Mouse (Mus musculus) hindbrain, embryonic 11.5 days (tissue): ENCODE measurements around the gene Ren1. TPM values are rescaled to one million over a fixed set of nuclear protein-coding genes. Genes with fewer than 3 reads are reported as not detected.

ENCODE experiments used
- ATAC-seq: fragments of 200-750 bp; cut with Nextera tagmentation; 2 replicates; pipeline ENCODE4 v1.8.0; 2017; ENCODE audit warnings: mild to moderate bottlenecking, moderate TSS enrichment, moderate library complexity; ENCODE audit not compliant: low FRiP score
- DNase-seq: peaks from one replicate; pipeline ENCODE4 v3.0.0-alpha.2; 2015; ENCODE audit warnings: low spot score
- H3K27ac ChIP-seq: fragments of 300-500 bp; sonication (generic); 2 replicates; pipeline ENCODE4 v1.5.1; 2014; ENCODE audit warnings: mild to moderate bottlenecking, low read depth, low read length
- H3K27me3 ChIP-seq: fragments of 300-500 bp; sonication (generic); 2 replicates; pipeline ENCODE4 v1.6.1; 2014; ENCODE audit warnings: mild to moderate bottlenecking, low read length, moderate library complexity, mixed read lengths; ENCODE audit not compliant: control insufficient read depth, insufficient read depth
- H3K36me3 ChIP-seq: fragments of 300-500 bp; sonication (generic); 2 replicates; pipeline ENCODE4 v1.6.1; 2014; ENCODE audit warnings: mild to moderate bottlenecking, low read length, moderate library complexity, mixed read lengths; ENCODE audit not compliant: control insufficient read depth, insufficient read depth
- H3K4me1 ChIP-seq: fragments of 300-500 bp; sonication (generic); replicated peaks from 2 replicates; pipeline ENCODE4 v1.6.1; 2014; ENCODE audit warnings: low read length, mixed read lengths; ENCODE audit not compliant: control insufficient read depth, insufficient read depth
- H3K4me2 ChIP-seq: fragments of 300-500 bp; sonication (generic); replicated peaks from 2 replicates; pipeline ENCODE4 v1.6.1; 2014; ENCODE audit warnings: mild to moderate bottlenecking, low read depth, low read length
- H3K4me3 ChIP-seq: fragments of 300-500 bp; sonication (generic); 2 replicates; pipeline ENCODE4 v1.5.1; 2014; ENCODE audit warnings: low read depth, low read length
- H3K9ac ChIP-seq: fragments of 300-500 bp; sonication (generic); 2 replicates; pipeline ENCODE4 v1.6.1; 2014; ENCODE audit warnings: low read depth, low read length
- H3K9me3 ChIP-seq: fragments of 300-500 bp; sonication (generic); 2 replicates; pipeline ENCODE4 v1.6.1; 2016; ENCODE audit warnings: low read length; ENCODE audit not compliant: control insufficient read depth
- WGBS: fragments of 180-500 bp; shearing (Covaris S2); extraction: QIAGEN DNeasy Blood & Tissue Kit; methylation state at CpG from one replicate; pipeline ENCODE4 v1.1.7; 2014; 5-methylcytosine and 5-hydroxymethylcytosine counted together
- polyA plus RNA-seq: library from polyadenylated mRNA; unstranded; fragments of >200 nt; fragmentation: Nextera tagmentation; extraction: Ambion mirVana; gene quantifications from 2 replicates; pipeline ENCODE4 v1.2.1, GENCODE M21; 2014

The Ren1 gene
- 0.70 and 1.2 TPM in 2 replicates for polyA plus RNA-seq

- no peaks in the 10 kb centered on the region for H3K36me3 ChIP-seq
- no peaks in the 10 kb centered on the region for H3K9me3 ChIP-seq
- H3K4me1 ChIP-seq: no peaks in the 10 kb centered on the region
- H3K27ac ChIP-seq: no peak within 1 kb of the TSS
- DNase-seq: no peak
- no peak within 1 kb of the TSS for H3K9ac ChIP-seq
- H3K4me2 ChIP-seq: no peak within 1 kb of the TSS
- WGBS: 91% methylated on average over 1 of the region's 1 CpGs
- H3K4me3 ChIP-seq: no peak within 1 kb of the TSS
- no peak for ATAC-seq
- H3K27me3 ChIP-seq: no peaks in the 10 kb centered on the region
These were observed at the start of gene Ren1 for GRCm38 (mm10) chr1:133350210-133350609. Gene Ren1 (plus strand): TSS chr1:133350510.

GRCm38 (mm10) chr1:133302540-133302939 is 47.8 kb upstream of the Ren1 start:
- no peak overlapping the region for H3K9ac ChIP-seq
- no peak overlapping the region for H3K4me2 ChIP-seq
- H3K36me3 ChIP-seq: no peaks in the 10 kb centered on the region
- H3K4me3 ChIP-seq: no peak overlapping the region
- no peak for ATAC-seq
- no peaks in the 10 kb centered on the region for H3K27me3 ChIP-seq
- no peaks in the 10 kb centered on the region for H3K9me3 ChIP-seq
- no peak for DNase-seq
- H3K27ac ChIP-seq: no peak overlapping the region
- WGBS: 59% methylated on average over 3 of the region's 3 CpGs
- H3K4me1 ChIP-seq: no peaks in the 10 kb centered on the region; the same call in none of the 2 replicates

GRCm38 (mm10) chr1:133306842-133307241 is 43.5 kb upstream of the Ren1 start:
- H3K4me3 ChIP-seq: no peak overlapping the region
- DNase-seq (peak; percentile 86), ATAC-seq (peak; percentile 63; the same call in 1 of the 2 replicates)
- WGBS: 15% methylated on average over 4 of the region's 4 CpGs
- H3K9me3 ChIP-seq: no peaks in the 10 kb centered on the region
- H3K4me2 ChIP-seq: no peak overlapping the region
- H3K36me3 ChIP-seq: no peaks in the 10 kb centered on the region
- H3K27me3 ChIP-seq: no peaks in the 10 kb centered on the region
- H3K4me1 ChIP-seq: no peaks in the 10 kb centered on the region
- H3K27ac ChIP-seq: no peak overlapping the region
- H3K9ac ChIP-seq: no peak overlapping the region

- Histone ChIP-seq H3K4me1 (no peaks in the 10 kb centered on the region), H3K27me3 (no peaks in the 10 kb centered on the region), H3K4me2 (no peak overlapping the region), H3K9me3 (no peaks in the 10 kb centered on the region), H3K9ac (no peak overlapping the region), H3K27ac (no peak overlapping the region), H3K36me3 (no peaks in the 10 kb centered on the region), H3K4me3 (no peak overlapping the region)
- 18% methylated on average over 6 of the region's 6 CpGs for WGBS
- ATAC-seq: peak; percentile 51; the same call in 1 of the 2 replicates
- DNase-seq: peak; percentile 80
These were observed 43.0 kb upstream of the Ren1 start for GRCm38 (mm10) chr1:133307318-133307717.

- WGBS: 55% methylated on average over 14 of the region's 14 CpGs
- Histone ChIP-seq H3K9me3 (no peaks in the 10 kb centered on the region), H3K4me3 (no peak within 1 kb of the TSS), H3K27ac (no peak within 1 kb of the TSS), H3K27me3 (no peaks in the 10 kb centered on the region), H3K9ac (no peak within 1 kb of the TSS), H3K4me1 (no peaks in the 10 kb centered on the region), H3K4me2 (no peak within 1 kb of the TSS), H3K36me3 (no peaks in the 10 kb centered on the region)
- ATAC-seq (no peak), DNase-seq (no peak)
These were observed 40.5 kb upstream of the Ren1 start, which contains the start of gene Golt1a for GRCm38 (mm10) chr1:133309652-133310267. Gene Golt1a (plus strand): TSS chr1:133309800.

GRCm38 (mm10) chr1:133311240-133311639 is 39.1 kb upstream of the Ren1 start:
- no peak overlapping the region for H3K9ac ChIP-seq
- H3K4me1 ChIP-seq: no peaks in the 10 kb centered on the region
- no peak overlapping the region for H3K27ac ChIP-seq
- no peaks in the 10 kb centered on the region for H3K27me3 ChIP-seq
- DNase-seq: no peak
- no peaks in the 10 kb centered on the region for H3K36me3 ChIP-seq
- WGBS: 64% methylated on average over 4 of the region's 4 CpGs
- no peak overlapping the region for H3K4me2 ChIP-seq
- no peaks in the 10 kb centered on the region for H3K9me3 ChIP-seq
- no peak overlapping the region for H3K4me3 ChIP-seq
- ATAC-seq: no peak

- Histone ChIP-seq H3K9ac (no peak overlapping the region), H3K9me3 (no peaks in the 10 kb centered on the region), H3K27ac (no peak overlapping the region), H3K4me2 (no peak overlapping the region), H3K4me1 (no peaks in the 10 kb centered on the region), H3K4me3 (no peak overlapping the region), H3K36me3 (no peaks in the 10 kb centered on the region), H3K27me3 (no peaks in the 10 kb centered on the region)
- no peak for DNase-seq
- ATAC-seq: 0 out of 2 replicates have a peak, but pooled peaks have one; percentile 28
- WGBS: 26% methylated on average over 10 of the region's 10 CpGs
These were observed 38.4 kb upstream of the Ren1 start for GRCm38 (mm10) chr1:133311946-133312345.

- Histone ChIP-seq H3K36me3 (no peaks in the 10 kb centered on the region), H3K4me2 (no peak overlapping the region), H3K4me1 (no peaks in the 10 kb centered on the region), H3K27me3 (no peaks in the 10 kb centered on the region), H3K27ac (no peak overlapping the region), H3K9me3 (no peaks in the 10 kb centered on the region), H3K4me3 (no peak overlapping the region), H3K9ac (no peak overlapping the region)
- 25% methylated on average over 8 of the region's 8 CpGs for WGBS
- no peak for ATAC-seq
- DNase-seq: peak; percentile 78
These were observed 35.9 kb upstream of the Ren1 start for GRCm38 (mm10) chr1:133314364-133314763.

- no peak overlapping the region for H3K4me2 ChIP-seq
- DNase-seq: no peak
These were observed 34.5 kb upstream of the Ren1 start for GRCm38 (mm10) chr1:133315775-133316174.

More at GRCm38 (mm10) chr1:133315775-133316174, 34.5 kb upstream of the Ren1 start:
- no peaks in the 10 kb centered on the region for H3K4me1 ChIP-seq
- no peak overlapping the region for H3K27ac ChIP-seq
- H3K9ac ChIP-seq: no peak overlapping the region
- 84% methylated on average over 6 of the region's 6 CpGs for WGBS
- no peak for ATAC-seq
- H3K9me3 ChIP-seq: no peaks in the 10 kb centered on the region
- no peak overlapping the region for H3K4me3 ChIP-seq
- no peaks in the 10 kb centered on the region for H3K27me3 ChIP-seq
- H3K36me3 ChIP-seq: no peaks in the 10 kb centered on the region
